In genomic region chr5:52023212-52023611, GRCm38 (mm10) we compare ENCODE assay signal across 11 mouse cellular contexts.
A peak's percentile ranks its signal among the peaks of the same experiment; 100 is the strongest.
DNase-seq lines count a peak whose midpoint lies in the region; ATAC-seq lines count a peak whose summit lies in the region.
"Had no signal": no experiment of that assay in that cellular context is flagged by ENCODE, and none has a peak within 500 bp of the region (broad histone marks: within the 10 kb centered on the region; RNA-seq: fewer than 3 reads in every experiment).

No protein-coding gene starts in this region.

- intact Hi-C loops in heart, postnatal 36 days (cut with DNase I) = no loop called here
- intact Hi-C loops in left cerebral cortex, postnatal 36 days (cut with DNase I) = no loop called here

- H3K9me3 ChIP-seq in forebrain, embryonic 15.5 days = no peaks in the 10 kb centered on the region
- H3K9me3 ChIP-seq in forebrain, embryonic 10.5 days = no peaks in the 10 kb centered on the region
- H3K9me3 ChIP-seq in liver, embryonic 11.5 days (ENCODE audit: control insufficient read depth, low read length) = no peaks in the 10 kb centered on the region
- H3K9me3 ChIP-seq: liver, embryonic 13.5 days; neural tube, embryonic 13.5 days had no signal

- no peak overlapping the region for H3K27ac ChIP-seq in forebrain, embryonic 15.5 days (replicated peaks)
- H3K27ac ChIP-seq in forebrain, embryonic 10.5 days = no peak overlapping the region
- H3K27ac ChIP-seq in liver, embryonic 11.5 days (ENCODE audit: low read depth, low read length) = no peak overlapping the region
- H3K27ac ChIP-seq: liver, embryonic 13.5 days; neural tube, embryonic 13.5 days had no signal

- H3K4me1 ChIP-seq in forebrain, embryonic 15.5 days = peaks cover 8% of the 10 kb centered on the region
- no peaks in the 10 kb centered on the region for H3K4me1 ChIP-seq in forebrain, embryonic 10.5 days
- no peaks in the 10 kb centered on the region for H3K4me1 ChIP-seq in liver, embryonic 11.5 days (replicated peaks; ENCODE audit: control insufficient read depth, insufficient read depth, low read length)
- H3K4me1 ChIP-seq: liver, embryonic 13.5 days; neural tube, embryonic 13.5 days had no signal

- no peaks in the 10 kb centered on the region for H3K36me3 ChIP-seq in forebrain, embryonic 15.5 days
- no peaks in the 10 kb centered on the region for H3K36me3 ChIP-seq in forebrain, embryonic 10.5 days (replicated peaks)
- H3K36me3 ChIP-seq in liver, embryonic 11.5 days (ENCODE audit: control insufficient read depth, insufficient read depth, low read length) = no peaks in the 10 kb centered on the region
- H3K36me3 ChIP-seq: liver, embryonic 13.5 days; neural tube, embryonic 13.5 days had no signal

- peak; percentile 88 for ATAC-seq in forebrain, embryonic 15.5 days (replicated peaks)
- no peak for ATAC-seq in liver, embryonic 11.5 days (replicated peaks; ENCODE audit: low FRiP score)

- WGBS in forebrain, embryonic 15.5 days = 40% methylated on average over 9 of the region's 9 CpGs
- 90% methylated on average over 9 of the region's 9 CpGs for WGBS in forebrain, embryonic 10.5 days
- WGBS in liver, embryonic 11.5 days = 83% methylated on average over 9 of the region's 9 CpGs

- no peak overlapping the region for H3K4me3 ChIP-seq in forebrain, embryonic 15.5 days
- H3K4me3 ChIP-seq in forebrain, embryonic 10.5 days = no peak overlapping the region
- no peak overlapping the region for H3K4me3 ChIP-seq in liver, embryonic 11.5 days (ENCODE audit: low read depth, low read length)
- H3K4me3 ChIP-seq: liver, embryonic 13.5 days; neural tube, embryonic 13.5 days had no signal

- H3K4me2 ChIP-seq in forebrain, embryonic 15.5 days (replicated peaks) = no peak overlapping the region
- H3K4me2 ChIP-seq in liver, embryonic 11.5 days = no peak overlapping the region
- H3K4me2 ChIP-seq: liver, embryonic 13.5 days; neural tube, embryonic 13.5 days had no signal

- H3K9ac ChIP-seq in forebrain, embryonic 15.5 days (replicated peaks) = no peak overlapping the region
- H3K9ac ChIP-seq in liver, embryonic 11.5 days (ENCODE audit: low read depth, low read length) = no peak overlapping the region
- H3K9ac ChIP-seq: liver, embryonic 13.5 days; neural tube, embryonic 13.5 days had no signal

- DNase-seq in forebrain, embryonic 10.5 days (ENCODE audit: extremely low spot score, low spot score) = no peak
- peak; percentile 49 for DNase-seq in cerebellum, adult 8-10 months
- DNase-seq in heart, postnatal 36 days = peak; percentile 21 to 23
- peak; percentile 79 to 82 for DNase-seq in left cerebral cortex, postnatal 36 days (ENCODE audit: low spot score in 2 of 2)
- DNase-seq in embryo, embryonic 9.5 days (ENCODE audit: extremely low spot score) = no peak
- DNase-seq in liver, embryonic 11.5 days (ENCODE audit: low spot score) = no peak
- DNase-seq in kidney, adult 18-20 months = no peak
- DNase-seq: adrenal gland, postnatal 25 days; liver, embryonic 13.5 days had no signal

- H3K27me3 ChIP-seq in forebrain, embryonic 15.5 days = no peaks in the 10 kb centered on the region
- no peaks in the 10 kb centered on the region for H3K27me3 ChIP-seq in forebrain, embryonic 10.5 days (ENCODE audit: poor library complexity, severe bottlenecking)
- H3K27me3 ChIP-seq in liver, embryonic 11.5 days (replicated peaks; ENCODE audit: control insufficient read depth, insufficient read depth, low read length) = no peaks in the 10 kb centered on the region
- H3K27me3 ChIP-seq: liver, embryonic 13.5 days; neural tube, embryonic 13.5 days had no signal

Comparison
In these comparisons a context has a peak if more than half of its experiments do, and no peak if none do; other contexts are left out.
1. DNase-seq: peak in cerebellum, adult 8-10 months (single experiment), heart, postnatal 36 days (2 of 2) and left cerebral cortex, postnatal 36 days (2 of 2); none in forebrain, embryonic 10.5 days (single experiment), embryo, embryonic 9.5 days (single experiment), liver, embryonic 11.5 days (single experiment) and kidney, adult 18-20 months (single experiment).